Mouse (Mus musculus): ENCODE results near the gene Adck1. TPM values are rescaled to one million over a fixed set of nuclear protein-coding genes. Genes with fewer than 3 reads are reported as not detected.
A peak's percentile ranks its signal among the peaks of the same experiment; 100 is the strongest.
"Not testable (repeated sequence)": the region's sequence is repeated elsewhere in the genome, so short reads cannot be mapped to it uniquely, and the experiment has no call there.

Adck1 gene
- polyA plus RNA-seq (2014; fragmentation: Nextera tagmentation; extraction: Ambion mirVana): 28.6 and 31.3 TPM in 2 replicates

DNA sequence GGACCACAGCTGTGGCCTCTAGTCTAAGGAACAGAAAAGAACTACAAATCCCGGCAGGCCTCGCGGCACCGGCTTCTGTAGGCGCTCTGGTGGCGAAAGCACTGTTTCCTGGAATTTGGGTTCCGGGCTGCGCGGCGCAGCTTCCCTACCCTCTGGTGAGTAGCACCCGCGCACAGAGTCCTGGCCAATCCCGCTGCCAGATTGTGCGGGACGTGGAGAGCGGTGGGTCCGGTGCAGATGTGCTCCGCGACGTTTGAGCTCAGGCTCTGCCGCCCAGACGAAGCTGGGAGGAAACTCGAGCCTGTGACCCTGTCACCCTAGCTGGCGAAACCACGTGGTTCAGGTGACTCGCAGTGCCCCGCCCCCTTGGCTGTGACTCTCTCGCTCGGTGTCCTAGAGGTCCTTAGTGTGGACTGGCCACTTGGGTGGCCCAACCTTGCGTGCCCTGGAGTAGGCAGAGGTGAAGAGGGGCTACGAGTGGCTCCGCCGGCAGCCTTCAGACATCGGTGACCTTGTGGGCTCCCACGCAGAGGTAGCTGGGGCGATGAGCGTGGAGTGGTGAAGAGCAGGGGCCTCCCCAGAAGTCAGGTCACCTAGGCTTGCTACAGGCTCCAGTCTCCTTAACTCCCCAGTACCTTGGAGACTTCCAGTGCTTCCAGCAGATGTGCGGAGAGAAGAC is at the start of gene Adck1:
TSS of gene Adck1 (plus strand) at position 114 of the 679 bp plus-strand sequence.
- under 1% methylated on average over 38 of the region's 38 CpGs for WGBS
- ATAC-seq (ENCODE audit: low FRiP score, low TSS enrichment): peak; percentile 95

DNA sequence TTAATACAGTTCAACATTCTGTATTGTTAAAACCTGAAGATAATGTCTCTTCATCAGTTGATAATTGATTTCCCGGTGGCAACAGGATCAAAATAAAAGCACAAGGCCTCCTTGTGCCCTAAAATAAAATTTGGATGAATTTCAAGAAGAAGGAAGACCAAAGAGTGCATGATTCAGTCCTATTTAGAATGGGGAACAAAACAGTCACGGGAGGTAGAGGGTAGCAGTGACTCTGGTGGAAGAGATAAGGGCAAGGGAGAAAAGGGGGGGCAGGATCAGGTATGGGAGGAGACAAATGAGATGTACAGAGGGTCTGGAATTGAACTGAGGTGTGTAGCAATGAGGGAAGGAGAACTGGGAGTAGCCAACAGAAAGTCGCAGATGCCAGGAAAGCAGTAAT is 45.8 kb upstream of the Adck1 start:
- 82% methylated on average over 3 of the region's 3 CpGs for WGBS
- Histone ChIP-seq H3K36me3 (ENCODE audit: control insufficient read depth, insufficient read depth, low read length) (no peaks in the 10 kb centered on the region), H3K9ac (replicated peaks; ENCODE audit: low read length) (no peak overlapping the region), H3K27me3 (ENCODE audit: control insufficient read depth, insufficient read depth, low read length) (no peaks in the 10 kb centered on the region), H3K9me3 (ENCODE audit: control insufficient read depth, low read length) (no peaks in the 10 kb centered on the region), H3K4me3 (replicated peaks; ENCODE audit: low read depth, low read length) (no peak overlapping the region), H3K27ac (replicated peaks; ENCODE audit: low read depth, low read length) (no peak overlapping the region), H3K4me1 (ENCODE audit: control insufficient read depth, insufficient read depth, low read length) (no peaks in the 10 kb centered on the region), H3K4me2 (ENCODE audit: low read length) (no peak overlapping the region)
- ATAC-seq (ENCODE audit: low FRiP score, low TSS enrichment): no peak
- DNase-seq: no peak

More for the DNA sequence above, at the start of gene Adck1:
- Histone ChIP-seq H3K27me3 (ENCODE audit: control insufficient read depth, insufficient read depth, low read length) (no peaks in the 10 kb centered on the region), H3K27ac (replicated peaks; ENCODE audit: low read depth, low read length) (peak within 1 kb of the TSS; percentile 72), H3K4me3 (replicated peaks; ENCODE audit: low read depth, low read length) (peak within 1 kb of the TSS; percentile 77), H3K36me3 (ENCODE audit: control insufficient read depth, insufficient read depth, low read length) (no peaks in the 10 kb centered on the region), H3K4me1 (ENCODE audit: control insufficient read depth, insufficient read depth, low read length) (no peaks in the 10 kb centered on the region), H3K9ac (replicated peaks; ENCODE audit: low read length) (peak within 1 kb of the TSS; percentile 74), H3K9me3 (ENCODE audit: control insufficient read depth, low read length) (no peaks in the 10 kb centered on the region), H3K4me2 (ENCODE audit: low read length) (peak within 1 kb of the TSS; percentile 85)
- peak; percentile 97 for DNase-seq

DNA sequence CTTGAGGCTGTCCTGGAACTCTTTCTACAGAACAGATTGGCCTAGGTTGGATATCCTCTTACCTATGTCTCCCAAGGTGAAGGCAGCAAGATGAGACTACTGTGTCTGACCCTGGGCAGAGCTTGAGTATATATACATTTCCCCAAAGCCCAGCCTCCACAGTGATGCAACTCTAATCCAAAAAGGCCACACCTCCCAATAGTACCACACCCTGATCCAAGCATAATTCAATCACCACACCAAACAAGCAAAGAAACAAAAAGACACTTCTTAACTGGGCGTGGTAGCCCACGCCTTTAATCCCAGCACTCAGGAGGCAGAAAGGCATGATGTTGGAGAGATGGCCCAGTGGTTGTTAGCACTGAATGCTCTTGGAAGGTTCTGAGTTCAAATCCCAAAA is 36.4 kb upstream of the Adck1 start, which contains the start of gene Gm5039:
TSS of gene Gm5039 (minus strand) at position 101 of the 400 bp plus-strand sequence.
- not testable (repeated sequence) for H3K9me3 ChIP-seq (ENCODE audit: control insufficient read depth, low read length); H3K27ac ChIP-seq (replicated peaks; ENCODE audit: low read depth, low read length); H3K9ac ChIP-seq (replicated peaks; ENCODE audit: low read length); H3K4me2 ChIP-seq (ENCODE audit: low read length); H3K4me1 ChIP-seq (ENCODE audit: control insufficient read depth, insufficient read depth, low read length); ATAC-seq (ENCODE audit: low FRiP score, low TSS enrichment); H3K27me3 ChIP-seq (ENCODE audit: control insufficient read depth, insufficient read depth, low read length); H3K36me3 ChIP-seq (ENCODE audit: control insufficient read depth, insufficient read depth, low read length); H3K4me3 ChIP-seq (replicated peaks; ENCODE audit: low read depth, low read length); DNase-seq
- WGBS: 93% methylated on average over 2 of the region's 2 CpGs

DNA sequence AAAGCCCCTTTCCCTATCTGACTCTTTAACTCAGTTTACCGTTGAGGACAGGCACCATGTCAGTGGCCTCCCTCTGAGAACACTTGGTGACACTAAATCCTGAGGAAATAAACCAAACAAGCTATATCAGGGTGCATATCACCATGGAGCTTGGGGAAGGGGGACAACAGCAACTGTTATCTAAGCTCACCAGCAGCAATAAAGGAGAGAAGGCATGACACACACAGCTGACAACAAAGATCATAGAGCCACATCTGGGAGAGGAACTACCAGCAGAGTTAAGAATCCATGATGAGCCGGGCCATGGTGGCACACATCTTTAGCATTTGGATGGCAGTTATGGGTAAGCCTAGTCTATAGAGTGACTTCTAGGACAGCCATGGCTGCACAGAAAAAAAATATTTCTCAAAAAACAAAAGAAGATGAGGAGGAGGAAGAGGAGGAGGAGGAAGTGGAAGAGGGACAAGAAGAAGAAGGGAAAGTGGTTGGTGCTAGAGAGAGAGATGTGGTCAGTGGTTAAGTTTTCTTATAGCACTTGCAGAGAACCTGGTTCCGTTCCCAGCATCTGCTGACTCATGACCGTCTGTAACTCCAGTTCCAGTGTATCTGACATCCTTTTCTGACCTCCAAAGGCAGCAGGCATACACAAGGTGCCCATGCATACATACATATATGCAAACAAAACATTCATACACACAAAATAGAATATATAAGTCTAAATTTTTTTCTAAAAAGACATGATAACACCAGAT is 23.5 kb upstream of the Adck1 start:
- H3K4me1 ChIP-seq (ENCODE audit: control insufficient read depth, insufficient read depth, low read length); H3K9me3 ChIP-seq (ENCODE audit: control insufficient read depth, low read length); H3K4me2 ChIP-seq (ENCODE audit: low read length); H3K27ac ChIP-seq (replicated peaks; ENCODE audit: low read depth, low read length); ATAC-seq (ENCODE audit: low FRiP score, low TSS enrichment); H3K36me3 ChIP-seq (ENCODE audit: control insufficient read depth, insufficient read depth, low read length); H3K27me3 ChIP-seq (ENCODE audit: control insufficient read depth, insufficient read depth, low read length); H3K4me3 ChIP-seq (replicated peaks; ENCODE audit: low read depth, low read length); H3K9ac ChIP-seq (replicated peaks; ENCODE audit: low read length); DNase-seq: not testable (repeated sequence)
- 76% methylated on average over 4 of the region's 4 CpGs for WGBS

GRCm38 (mm10) chr12:88341286-88341685 is 19.1 kb upstream of the Adck1 start:
- H3K27ac ChIP-seq (replicated peaks; ENCODE audit: low read depth, low read length); H3K36me3 ChIP-seq (ENCODE audit: control insufficient read depth, insufficient read depth, low read length); H3K4me1 ChIP-seq (ENCODE audit: control insufficient read depth, insufficient read depth, low read length); H3K4me3 ChIP-seq (replicated peaks; ENCODE audit: low read depth, low read length); H3K9ac ChIP-seq (replicated peaks; ENCODE audit: low read length); ATAC-seq (ENCODE audit: low FRiP score, low TSS enrichment); H3K9me3 ChIP-seq (ENCODE audit: control insufficient read depth, low read length); DNase-seq; H3K27me3 ChIP-seq (ENCODE audit: control insufficient read depth, insufficient read depth, low read length); H3K4me2 ChIP-seq (ENCODE audit: low read length): not testable (repeated sequence)
- 29% methylated on average over 2 of the region's 2 CpGs for WGBS

- Histone ChIP-seq H3K4me3 (replicated peaks; ENCODE audit: low read depth, low read length) (peak overlapping the region; percentile 22), H3K9ac (replicated peaks; ENCODE audit: low read length) (peak overlapping the region; percentile 49; the same call in 1 of the 2 replicates), H3K4me1 (ENCODE audit: control insufficient read depth, insufficient read depth, low read length) (no peaks in the 10 kb centered on the region), H3K27ac (replicated peaks; ENCODE audit: low read depth, low read length) (no peak overlapping the region), H3K4me2 (ENCODE audit: low read length) (peak overlapping the region; percentile 52), H3K36me3 (ENCODE audit: control insufficient read depth, insufficient read depth, low read length) (no peaks in the 10 kb centered on the region), H3K27me3 (ENCODE audit: control insufficient read depth, insufficient read depth, low read length) (no peaks in the 10 kb centered on the region), H3K9me3 (ENCODE audit: control insufficient read depth, low read length) (no peaks in the 10 kb centered on the region)
- peak; percentile 58 for ATAC-seq (ENCODE audit: low FRiP score, low TSS enrichment)
- 17% methylated on average over 41 of the region's 41 CpGs for WGBS
- DNase-seq: peak; percentile 32
These were observed 6.1 kb upstream of the Adck1 start for GRCm38 (mm10) chr12:88354182-88354702.

GRCm38 (mm10) chr12:88361120-88361445 is 729 bp downstream of the Adck1 start:
- Histone ChIP-seq H3K27me3 (ENCODE audit: control insufficient read depth, insufficient read depth, low read length) (no peaks in the 10 kb centered on the region), H3K9me3 (ENCODE audit: control insufficient read depth, low read length) (no peaks in the 10 kb centered on the region), H3K36me3 (ENCODE audit: control insufficient read depth, insufficient read depth, low read length) (no peaks in the 10 kb centered on the region), H3K4me2 (ENCODE audit: low read length) (peak overlapping the region; percentile 85), H3K27ac (replicated peaks; ENCODE audit: low read depth, low read length) (no peak overlapping the region), H3K4me1 (ENCODE audit: control insufficient read depth, insufficient read depth, low read length) (no peaks in the 10 kb centered on the region), H3K4me3 (replicated peaks; ENCODE audit: low read depth, low read length) (peak overlapping the region; percentile 77), H3K9ac (replicated peaks; ENCODE audit: low read length) (peak overlapping the region; percentile 74)
- ATAC-seq (ENCODE audit: low FRiP score, low TSS enrichment) (0 out of 2 replicates have a peak, but pooled peaks have one; percentile 1), DNase-seq (no peak)
- 49% methylated on average over 9 of the region's 9 CpGs for WGBS

- Histone ChIP-seq H3K4me3 (replicated peaks; ENCODE audit: low read depth, low read length) (no peak overlapping the region), H3K4me2 (ENCODE audit: low read length) (no peak overlapping the region), H3K9ac (replicated peaks; ENCODE audit: low read length) (no peak overlapping the region), H3K36me3 (ENCODE audit: control insufficient read depth, insufficient read depth, low read length) (no peaks in the 10 kb centered on the region), H3K27ac (replicated peaks; ENCODE audit: low read depth, low read length) (no peak overlapping the region), H3K27me3 (ENCODE audit: control insufficient read depth, insufficient read depth, low read length) (no peaks in the 10 kb centered on the region), H3K9me3 (ENCODE audit: control insufficient read depth, low read length) (no peaks in the 10 kb centered on the region), H3K4me1 (ENCODE audit: control insufficient read depth, insufficient read depth, low read length) (0 out of 2 replicates have a peak, but pooled peaks cover 4% of the 10 kb centered on the region)
- WGBS: 92% methylated on average over 4 of the region's 4 CpGs
- DNase-seq (no peak), ATAC-seq (ENCODE audit: low FRiP score, low TSS enrichment) (no peak)
These were observed 7.3 kb downstream of the Adck1 start for GRCm38 (mm10) chr12:88367673-88368072.

Measured in midbrain, embryonic 14.5 days (tissue).